Mouse (Mus musculus): ENCODE measurements around the gene Stk40.

GRCm38 (mm10) chr4:126166084-126166483 is 62.3 kb downstream of the Stk40 start:
- no peak for TF ChIP-seq CTCF (IDR thresholded peaks at IDR 0.05; ENCODE audit: borderline replicate concordance, insufficient read depth, low read depth, low read length)
- TF ChIP-seq POLR2A (IDR thresholded peaks at IDR 0.05; ENCODE audit: borderline replicate concordance, insufficient read depth, low read length), result no peak
